Mouse (Mus musculus) urinary bladder, adult 2 months (tissue): Measurements from ENCODE around the gene Vmn1r70. TPM values are rescaled to one million over a fixed set of nuclear protein-coding genes. Genes with fewer than 3 reads are reported as not detected.

Source experiments
- DNase-seq: peaks from one replicate; pipeline ENCODE4 v3.0.0; 2022; ENCODE audit warnings: low spot score
- polyA plus RNA-seq: library from polyadenylated mRNA; depleted of rRNA; stranded (reverse); fragments of >200 nt; gene quantifications from 2 replicates; pipeline ENCODE4 v1.2.3, GENCODE M21; 2012; rRNA removed

Gene Vmn1r70
- polyA plus RNA-seq = not detected in 2 replicates

DNA sequence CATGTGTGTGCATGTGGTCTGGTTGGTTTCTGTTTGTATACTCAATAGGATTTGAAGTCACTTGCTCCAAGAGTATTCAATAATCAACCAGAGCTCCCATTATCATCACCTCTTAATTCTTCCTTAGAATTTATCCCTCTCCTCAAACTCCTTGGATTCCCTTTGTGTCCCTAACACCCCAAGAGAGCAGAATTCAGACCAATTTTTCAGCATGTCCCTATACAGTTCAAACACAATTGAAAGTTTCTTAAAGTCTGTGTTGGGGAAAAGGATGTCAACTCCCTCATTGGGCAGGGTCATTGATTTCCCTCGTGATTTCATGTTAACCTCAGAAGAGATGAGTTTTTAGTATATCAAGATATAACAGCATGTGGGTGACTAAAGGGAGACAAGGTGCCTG, at the start of gene Vmn1r70:
Gene Vmn1r70, plus strand, starts transcription at position 301 of the 400 bp plus-strand sequence.
- no peak for DNase-seq

DNA sequence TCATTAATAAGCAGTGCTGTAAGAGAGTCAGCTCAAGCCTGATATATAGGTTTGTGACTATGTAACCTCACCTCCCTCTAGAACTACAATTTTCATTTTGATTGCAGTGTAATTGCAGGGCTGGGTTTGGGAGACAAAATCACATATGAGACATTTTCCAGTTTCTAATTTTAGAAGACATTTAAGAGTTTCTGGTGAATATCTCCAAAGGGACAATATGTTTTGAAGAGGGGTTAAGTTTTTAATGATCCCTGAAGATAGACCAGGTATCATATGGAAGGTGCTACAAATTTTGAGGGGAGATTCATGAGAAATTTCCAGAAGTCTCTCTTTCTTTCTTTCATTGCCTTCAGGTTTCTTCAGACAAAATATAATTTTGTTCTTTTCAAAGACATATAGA, 17.8 kb upstream of the Vmn1r70 start, which contains the start of gene Vmn1r69:
Gene Vmn1r69, minus strand, starts transcription at position 101 of the 400 bp plus-strand sequence.
- no peak for DNase-seq

Other genes starting within 250 kb of the Vmn1r70 start
- gene Vmn1r67, start 188.2 kb upstream of the Vmn1r70 start, polyA plus RNA-seq = not detected in 2 replicates
- gene Zik1, start 136.1 kb upstream of the Vmn1r70 start, polyA plus RNA-seq = 1.8 and 2.0 TPM in 2 replicates
- gene Vmn1r68, start 73.0 kb upstream of the Vmn1r70 start, polyA plus RNA-seq = not detected in 2 replicates
- not detected in 2 replicates for gene Vmn1r69, start 17.9 kb upstream of the Vmn1r70 start, polyA plus RNA-seq
- gene Nlrp4b, start 56.3 kb downstream of the Vmn1r70 start, polyA plus RNA-seq = not detected in 2 replicates
- gene Vmn1r71, start 122.8 kb downstream of the Vmn1r70 start, polyA plus RNA-seq = not detected in 2 replicates